Mouse (Mus musculus) limb, embryonic 15.5 days (tissue): ENCODE data around the gene Hdac10. TPM values are rescaled to one million over a fixed set of nuclear protein-coding genes. Genes with fewer than 3 reads are reported as not detected.

Experiments used
- ATAC-seq: fragments of 200-750 bp; cut with Nextera tagmentation; 2 replicates; pipeline ENCODE4 v1.8.0; 2017; ENCODE audit warnings: low read depth, moderate TSS enrichment; ENCODE audit not compliant: insufficient number of reproducible peaks, low FRiP score, low TSS enrichment
- H3K27ac ChIP-seq: fragments of 300-500 bp; sonication (generic); 2 replicates; pipeline ENCODE4 v1.5.1; 2015; ENCODE audit warnings: moderate library complexity, mild to moderate bottlenecking, inconsistent platforms
- H3K27me3 ChIP-seq: fragments of 300-500 bp; sonication (generic); 2 replicates; pipeline ENCODE4 v1.6.1; 2015; ENCODE audit warnings: inconsistent platforms
- H3K36me3 ChIP-seq: fragments of 300-500 bp; sonication (generic); 2 replicates; pipeline ENCODE4 v1.6.1; 2015; ENCODE audit warnings: inconsistent platforms
- H3K4me1 ChIP-seq: fragments of 300-500 bp; sonication (generic); 2 replicates; pipeline ENCODE4 v1.6.1; 2015; ENCODE audit warnings: inconsistent platforms
- H3K4me2 ChIP-seq: fragments of 300-500 bp; sonication (generic); 2 replicates; pipeline ENCODE4 v1.6.1; 2015; ENCODE audit warnings: mild to moderate bottlenecking, inconsistent platforms
- H3K4me3 ChIP-seq: fragments of 300-500 bp; sonication (generic); 2 replicates; pipeline ENCODE4 v1.5.1; 2015; ENCODE audit warnings: mild to moderate bottlenecking, inconsistent platforms
- H3K9ac ChIP-seq: fragments of 300-500 bp; sonication (generic); 2 replicates; pipeline ENCODE4 v1.6.1; 2015; ENCODE audit warnings: inconsistent platforms
- H3K9me3 ChIP-seq: fragments of 300-500 bp; sonication (generic); 2 replicates; pipeline ENCODE4 v1.6.1; 2016; ENCODE audit warnings: inconsistent platforms
- WGBS: fragments of 180-500 bp; shearing (Covaris S2); methylation state at CpG from one replicate; pipeline ENCODE4 v1.1.7; 2015; 5-methylcytosine and 5-hydroxymethylcytosine counted together
- polyA plus RNA-seq: library from polyadenylated mRNA; unstranded; fragments of >200 nt; fragmentation: Nextera tagmentation; extraction: Ambion mirVana; gene quantifications from 2 replicates; pipeline ENCODE4 v1.2.1, GENCODE M21; 2015

Hdac10 gene
- 22.4 and 23.4 TPM in 2 replicates for polyA plus RNA-seq

DNA sequence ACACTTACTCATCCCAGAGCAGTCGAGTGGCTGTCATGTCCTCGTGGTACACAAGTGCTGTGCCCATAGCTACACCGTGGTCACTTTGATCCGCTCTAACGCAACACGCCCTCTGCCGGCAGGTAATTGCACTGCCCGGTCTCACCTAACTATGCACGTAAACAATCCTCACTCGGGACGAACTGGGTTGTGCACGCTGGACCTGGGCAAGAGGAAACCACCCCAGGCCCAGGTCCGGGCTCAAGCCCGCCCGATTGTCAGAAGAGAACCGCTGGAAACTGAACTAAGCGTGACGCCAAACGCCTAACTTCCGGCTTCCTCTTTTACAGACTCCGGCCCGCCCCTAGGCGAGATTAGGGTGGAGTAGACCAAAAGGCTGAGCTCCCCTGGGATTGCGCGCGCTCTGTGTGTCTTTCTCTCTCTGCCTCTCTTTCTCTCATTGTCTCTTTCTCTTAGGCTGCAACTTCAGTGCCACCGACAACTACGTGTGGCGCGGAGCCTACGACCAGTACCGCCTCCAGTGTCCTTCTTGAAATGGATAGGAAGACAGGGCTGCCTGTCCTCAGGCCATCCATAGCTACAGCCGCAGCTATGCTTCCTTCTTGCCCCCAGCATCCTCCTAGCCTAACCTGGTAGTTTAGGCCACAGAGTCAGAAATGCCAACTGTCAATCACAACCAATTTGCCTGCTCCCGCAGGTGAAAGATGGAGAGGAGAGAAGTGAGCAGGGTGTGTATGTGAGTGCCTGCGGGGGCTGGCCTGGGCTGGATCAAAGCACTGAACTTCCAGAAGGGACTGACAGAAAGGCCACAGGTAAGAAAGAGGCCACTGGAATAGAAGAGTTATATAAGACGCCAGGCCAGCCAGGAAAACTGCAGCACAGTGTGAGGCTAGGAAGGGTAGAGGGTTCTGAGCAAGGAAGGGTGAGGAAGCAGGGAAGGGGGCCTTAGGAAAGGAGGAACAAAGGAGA lies at the start of gene Hdac10:
Gene Hdac10, minus strand, starts transcription at position 319 of the 969 bp plus-strand sequence.
- Histone ChIP-seq H3K4me1 (peaks cover 24% of the 10 kb centered on the region), H3K36me3 (peaks cover 9% of the 10 kb centered on the region; the same call in 1 of the 2 replicates), H3K9me3 (no peaks in the 10 kb centered on the region), H3K4me3 (peak within 1 kb of the TSS; percentile 64), H3K9ac (peak within 1 kb of the TSS; percentile 69), H3K27ac (peak within 1 kb of the TSS; percentile 81), H3K27me3 (no peaks in the 10 kb centered on the region), H3K4me2 (peak within 1 kb of the TSS; percentile 91)
- peak; percentile 78 for ATAC-seq
- 3% methylated on average over 36 of the region's 36 CpGs for WGBS

GRCm38 (mm10) chr15:89177576-89178259 lies 49.2 kb upstream of the Hdac10 start:
- Histone ChIP-seq H3K9ac (no peak overlapping the region), H3K9me3 (no peaks in the 10 kb centered on the region), H3K4me2 (peak overlapping the region; percentile 71; the same call in 1 of the 2 replicates), H3K4me3 (peak overlapping the region; percentile 83; the same call in 1 of the 2 replicates), H3K27ac (peak overlapping the region; percentile 94), H3K27me3 (no peaks in the 10 kb centered on the region), H3K4me1 (peaks cover 87% of the 10 kb centered on the region), H3K36me3 (no peaks in the 10 kb centered on the region)
- ATAC-seq: no peak
- 66% methylated on average over 3 of the region's 4 CpGs for WGBS

DNA sequence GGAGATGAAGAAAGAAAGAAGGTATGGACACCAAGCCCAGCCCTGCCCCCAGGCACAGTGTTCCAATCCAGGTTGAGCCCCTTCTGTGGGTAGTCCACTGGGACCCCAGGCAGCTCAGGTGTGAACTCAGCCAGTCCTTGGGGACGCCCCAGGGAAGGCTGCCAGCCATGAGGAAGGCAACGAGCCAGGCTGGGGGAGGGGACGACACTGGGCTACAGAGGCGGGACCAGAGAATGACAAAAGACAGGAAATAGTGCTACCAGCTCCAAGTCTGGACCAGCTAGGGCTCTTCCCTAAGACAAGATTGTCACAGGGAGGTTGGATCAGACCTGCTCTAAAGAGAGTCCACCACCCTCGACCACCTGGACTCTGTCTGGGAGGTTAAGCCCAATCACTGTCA lies 48.6 kb upstream of the Hdac10 start:
- peaks cover 87% of the 10 kb centered on the region for H3K4me1 ChIP-seq
- H3K9ac ChIP-seq: no peak overlapping the region
- H3K4me2 ChIP-seq: 0 out of 2 replicates have a peak overlapping the region, but pooled peaks have one; percentile 8
- H3K27me3 ChIP-seq: no peaks in the 10 kb centered on the region
- no peak overlapping the region for H3K4me3 ChIP-seq
- H3K9me3 ChIP-seq: no peaks in the 10 kb centered on the region
- H3K27ac ChIP-seq: peak overlapping the region; percentile 71
- 15% methylated on average over 5 of the region's 5 CpGs for WGBS
- H3K36me3 ChIP-seq: no peaks in the 10 kb centered on the region
- ATAC-seq: no peak

- no peak overlapping the region for H3K4me3 ChIP-seq
- 55% methylated on average over 13 of the region's 13 CpGs for WGBS
- no peaks in the 10 kb centered on the region for H3K36me3 ChIP-seq
- ATAC-seq: no peak
- H3K4me1 ChIP-seq: peaks cover 85% of the 10 kb centered on the region
- no peak overlapping the region for H3K4me2 ChIP-seq
- no peaks in the 10 kb centered on the region for H3K27me3 ChIP-seq
- no peaks in the 10 kb centered on the region for H3K9me3 ChIP-seq
- H3K9ac ChIP-seq: no peak overlapping the region
- H3K27ac ChIP-seq: peak overlapping the region; percentile 68
These were observed 47.1 kb upstream of the Hdac10 start for GRCm38 (mm10) chr15:89175411-89176155.

DNA sequence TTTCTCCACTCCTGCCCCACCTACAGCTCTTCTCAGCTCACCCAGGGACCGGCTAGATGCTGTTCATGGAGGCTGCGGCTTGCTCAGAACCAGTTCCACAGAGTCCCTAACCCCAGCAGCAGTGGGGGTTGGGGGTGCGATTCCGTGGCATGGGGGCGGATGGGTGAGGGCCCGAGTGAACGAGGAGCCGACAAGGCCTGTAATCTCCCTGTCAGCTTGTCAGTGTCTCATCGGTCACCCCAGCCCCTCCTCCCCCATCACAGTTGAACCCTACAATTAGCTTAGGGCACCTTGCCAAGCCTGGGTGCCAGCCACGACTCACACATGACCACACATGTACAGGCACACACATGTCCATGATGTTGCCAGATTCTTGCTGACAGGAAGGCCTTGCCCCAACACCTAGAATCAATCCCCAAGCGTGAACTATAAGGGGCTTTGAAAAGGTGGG lies 46.4 kb upstream of the Hdac10 start:
- H3K9ac ChIP-seq: no peak overlapping the region
- peaks cover 91% of the 10 kb centered on the region for H3K4me1 ChIP-seq
- H3K4me2 ChIP-seq: no peak overlapping the region
- 0 out of 2 replicates have a peak overlapping the region, but pooled peaks have one; percentile 53 for H3K4me3 ChIP-seq
- H3K9me3 ChIP-seq: no peaks in the 10 kb centered on the region
- H3K27ac ChIP-seq: peak overlapping the region; percentile 68
- 52% methylated on average over 11 of the region's 11 CpGs for WGBS
- H3K36me3 ChIP-seq: no peaks in the 10 kb centered on the region
- no peaks in the 10 kb centered on the region for H3K27me3 ChIP-seq
- ATAC-seq: no peak

DNA sequence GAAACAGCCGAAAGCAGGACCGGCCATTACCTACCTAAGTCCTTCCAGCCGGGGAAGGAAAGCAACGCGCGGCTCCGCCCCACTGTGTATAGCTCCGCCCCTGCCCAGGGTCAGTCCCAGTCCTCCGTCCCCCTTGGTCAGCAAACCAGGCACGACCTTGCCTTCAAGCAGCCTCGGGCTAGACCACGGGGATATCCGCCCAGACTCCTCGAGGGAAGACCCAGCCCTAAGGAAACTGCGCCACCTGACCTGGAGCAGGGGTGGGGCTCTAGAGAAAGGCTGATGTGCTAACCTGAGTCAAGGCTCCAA lies 45.4 kb upstream of the Hdac10 start:
- Histone ChIP-seq H3K27ac (peak overlapping the region; percentile 72), H3K27me3 (no peaks in the 10 kb centered on the region), H3K36me3 (0 out of 2 replicates have a peak, but pooled peaks cover 1% of the 10 kb centered on the region), H3K9ac (0 out of 2 replicates have a peak overlapping the region, but pooled peaks have one; percentile 54), H3K4me1 (peaks cover 94% of the 10 kb centered on the region), H3K9me3 (no peaks in the 10 kb centered on the region), H3K4me2 (peak overlapping the region; percentile 98), H3K4me3 (peak overlapping the region; percentile 53)
- no peak for ATAC-seq
- 4% methylated on average over 15 of the region's 15 CpGs for WGBS

DNA sequence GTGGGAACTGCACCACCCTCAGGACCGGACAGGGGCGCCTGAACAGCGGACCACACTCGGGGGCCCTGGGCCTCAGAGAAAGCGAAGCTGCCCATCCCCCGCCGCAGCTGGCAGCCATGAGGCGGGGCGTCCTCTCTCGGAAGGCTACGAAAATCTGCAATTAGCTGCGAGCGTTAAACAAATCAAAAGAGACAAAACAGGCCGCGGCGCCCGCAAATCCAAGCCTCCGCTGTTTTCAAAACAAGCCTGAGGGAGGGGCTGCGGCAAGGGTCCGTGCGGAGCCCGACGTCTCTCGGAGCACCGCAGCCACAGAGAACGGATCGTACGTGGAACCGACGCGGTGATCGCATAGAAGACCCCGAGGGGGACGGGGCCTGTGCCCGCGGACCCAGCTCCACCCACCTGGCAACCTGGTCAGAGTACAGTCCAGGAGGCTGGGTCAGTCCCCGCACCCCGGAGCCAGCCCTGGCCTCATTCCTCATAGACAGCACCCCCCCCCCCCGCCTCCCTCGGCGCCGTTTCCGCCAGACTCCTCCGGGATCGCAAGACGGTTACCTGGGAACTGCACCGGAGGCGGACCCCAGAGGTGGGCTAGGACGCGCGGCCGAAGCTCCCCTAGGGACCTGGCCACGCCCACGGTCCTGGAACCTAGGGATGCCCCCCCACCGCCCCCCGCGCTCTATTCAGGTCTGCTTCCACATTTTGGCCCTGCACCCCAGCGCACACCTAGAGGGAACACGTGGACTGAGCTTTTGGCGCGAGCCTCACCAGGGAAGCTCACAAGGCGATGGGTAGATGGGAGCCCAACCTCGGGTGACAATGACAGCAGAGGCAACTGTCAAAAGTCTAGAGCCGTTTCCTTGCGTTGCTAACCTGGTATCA lies 44.8 kb upstream of the Hdac10 start:
- Histone ChIP-seq H3K27me3 (no peaks in the 10 kb centered on the region), H3K4me3 (peak overlapping the region; percentile 53), H3K9me3 (no peaks in the 10 kb centered on the region), H3K27ac (peak overlapping the region; percentile 72), H3K4me1 (peaks cover 90% of the 10 kb centered on the region), H3K9ac (peak overlapping the region; percentile 54), H3K36me3 (0 out of 2 replicates have a peak, but pooled peaks cover 3% of the 10 kb centered on the region), H3K4me2 (peak overlapping the region; percentile 98)
- no peak for ATAC-seq
- WGBS: under 1% methylated on average over 61 of the region's 65 CpGs

- WGBS: 39% methylated on average over 17 of the region's 17 CpGs
- peak overlapping the region; percentile 54; the same call in 1 of the 2 replicates for H3K9ac ChIP-seq
These were observed 43.9 kb upstream of the Hdac10 start for GRCm38 (mm10) chr15:89172276-89172935.

GRCm38 (mm10) chr15:89171526-89172051 lies 43.1 kb upstream of the Hdac10 start:
- no peak overlapping the region for H3K9ac ChIP-seq
- H3K27ac ChIP-seq: no peak overlapping the region
- H3K9me3 ChIP-seq: no peaks in the 10 kb centered on the region
- 90% methylated on average over 5 of the region's 5 CpGs for WGBS
- no peak overlapping the region for H3K4me3 ChIP-seq
- H3K36me3 ChIP-seq: peaks cover 19% of the 10 kb centered on the region
- no peak overlapping the region for H3K4me2 ChIP-seq
- no peak for ATAC-seq
- peaks cover 73% of the 10 kb centered on the region for H3K4me1 ChIP-seq
- no peaks in the 10 kb centered on the region for H3K27me3 ChIP-seq

More at GRCm38 (mm10) chr15:89172276-89172935, 43.9 kb upstream of the Hdac10 start:
- Histone ChIP-seq H3K4me2 (peak overlapping the region; percentile 98), H3K27me3 (no peaks in the 10 kb centered on the region), H3K36me3 (peaks cover 11% of the 10 kb centered on the region), H3K4me3 (peak overlapping the region; percentile 53), H3K27ac (peak overlapping the region; percentile 72), H3K4me1 (peaks cover 81% of the 10 kb centered on the region), H3K9me3 (no peaks in the 10 kb centered on the region)
- ATAC-seq: no peak

DNA sequence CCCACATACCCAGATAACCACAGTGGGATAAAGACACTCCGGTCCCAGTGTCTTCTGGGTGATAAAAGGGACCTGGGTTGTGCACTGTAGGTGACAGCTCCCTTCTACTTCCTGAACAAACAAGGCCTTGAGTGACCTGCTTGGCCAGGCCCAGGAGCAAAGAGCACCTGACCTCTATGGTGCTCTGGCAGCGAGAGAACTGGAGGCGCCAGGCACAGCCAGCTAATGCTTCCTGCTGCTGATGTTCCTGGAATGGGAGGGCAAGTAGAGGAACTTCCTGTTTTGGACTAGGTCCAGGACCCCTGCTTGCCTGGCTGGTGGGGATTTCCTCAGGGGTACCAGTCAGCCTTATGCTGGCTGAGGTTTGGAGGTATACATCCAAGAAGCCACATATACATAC lies 41.6 kb upstream of the Hdac10 start:
- no peak overlapping the region for H3K4me3 ChIP-seq
- H3K4me1 ChIP-seq: peaks cover 58% of the 10 kb centered on the region
- H3K4me2 ChIP-seq: peak overlapping the region; percentile 40
- no peaks in the 10 kb centered on the region for H3K9me3 ChIP-seq
- H3K9ac ChIP-seq: no peak overlapping the region
- 41% methylated on average over 3 of the region's 3 CpGs for WGBS
- H3K27ac ChIP-seq: peak overlapping the region; percentile 87
- H3K36me3 ChIP-seq: peaks cover 34% of the 10 kb centered on the region
- no peak for ATAC-seq
- no peaks in the 10 kb centered on the region for H3K27me3 ChIP-seq
